Mouse (Mus musculus): ENCODE measurements around the gene Baiap2l1.

GRCm38 (mm10) chr5:144341085-144341484 is 16.8 kb downstream of the Baiap2l1 start:
- TF ChIP-seq CTCF (IDR thresholded peaks at IDR 0.05; ENCODE audit: low read depth, low read length) = no peak
- no peak for TF ChIP-seq POLR2A (IDR thresholded peaks at IDR 0.05; ENCODE audit: extremely low read depth, insufficient read depth, low read length)

All from liver, adult 2 months (tissue).